Mouse (Mus musculus) myocyte (in vitro differentiated cells): Measurements from ENCODE around the gene Dtx3l. TPM values are rescaled to one million over a fixed set of nuclear protein-coding genes. Genes with fewer than 3 reads are reported as not detected.

Experiments
- H3K27me3 ChIP-seq: one replicate; pipeline ENCODE4 v1.6.1; 2011; ENCODE audit not compliant: control insufficient read depth, insufficient read depth, insufficient read length
- H3K36me3 ChIP-seq: one replicate; pipeline ENCODE4 v1.6.1; 2011; ENCODE audit not compliant: control insufficient read depth, insufficient read depth
- H3K4me2 ChIP-seq: one replicate; pipeline ENCODE4 v1.6.1; 2011; ENCODE audit warnings: low read depth, control low read depth
- H3K4me3 ChIP-seq: one replicate; pipeline ENCODE4 v1.5.1; 2011; ENCODE audit warnings: mild to moderate bottlenecking, control low read depth, moderate library complexity
- H3K79me2 ChIP-seq: one replicate; pipeline ENCODE4 v1.6.1; 2011; ENCODE audit not compliant: control insufficient read depth, insufficient read depth
- H3ac ChIP-seq: one replicate; pipeline ENCODE4 v1.6.1; 2011; ENCODE audit not compliant: control insufficient read depth, insufficient read length
- CEBPB ChIP-seq: IDR thresholded peaks from 2 replicates; pipeline ENCODE4 v1.6.1; 2011; ENCODE audit warnings: mild to moderate bottlenecking, moderate library complexity; ENCODE audit not compliant: poor library complexity, insufficient read depth, severe bottlenecking
- E2F4 ChIP-seq: IDR thresholded peaks from one replicate; pipeline ENCODE4 v1.6.1; 2011; ENCODE audit warnings: mild to moderate bottlenecking, control low read depth, moderate library complexity; ENCODE audit not compliant: insufficient read depth
- MAX ChIP-seq: IDR thresholded peaks from one replicate; pipeline ENCODE4 v1.6.1; 2011; ENCODE audit warnings: low read depth, mild to moderate bottlenecking, control low read depth
- MYOD1 ChIP-seq, 3 experiments: IDR thresholded peaks; one replicate each; pipeline ENCODE4 v1.6.1; 2011; ENCODE audit warnings: control low read depth in 2 of 3, low read depth in 2 of 3, mild to moderate bottlenecking in 2 of 3, moderate library complexity in 1 of 3; ENCODE audit not compliant: insufficient read length in 2 of 3, control insufficient read depth in 1 of 3
- MYOG ChIP-seq, 3 experiments: IDR thresholded peaks; one replicate each; pipeline ENCODE4 v1.6.1; 2011; ENCODE audit warnings: control low read depth in 2 of 3, low read depth in 2 of 3, mild to moderate bottlenecking in 2 of 3; ENCODE audit not compliant: insufficient read length in 2 of 3, control insufficient read depth in 1 of 3, insufficient read depth in 1 of 3
- POLR2A ChIP-seq: IDR thresholded peaks from one replicate; pipeline ENCODE4 v1.6.1; 2011; ENCODE audit warnings: low read depth, mild to moderate bottlenecking, control low read depth, moderate library complexity; ENCODE audit not compliant: insufficient read length
- POLR2AphosphoS2 ChIP-seq: IDR thresholded peaks from one replicate; pipeline ENCODE4 v1.6.1; 2011; ENCODE audit warnings: low read depth, control low read depth; ENCODE audit not compliant: insufficient read length
- REST ChIP-seq: IDR thresholded peaks from one replicate; pipeline ENCODE4 v1.6.1; 2011; ENCODE audit warnings: mild to moderate bottlenecking, control low read depth, moderate library complexity; ENCODE audit not compliant: insufficient read depth, insufficient read length
- SRF ChIP-seq: IDR thresholded peaks from one replicate; pipeline ENCODE4 v1.6.1; 2011; ENCODE audit warnings: low read depth; ENCODE audit not compliant: control insufficient read depth, insufficient read length
- TCF12 ChIP-seq: IDR thresholded peaks from one replicate; pipeline ENCODE4 v1.6.1; 2011; ENCODE audit warnings: mild to moderate bottlenecking, control low read depth; ENCODE audit not compliant: poor library complexity, insufficient read depth, severe bottlenecking
- TCF3 ChIP-seq: IDR thresholded peaks from one replicate; pipeline ENCODE4 v1.6.1; 2011; ENCODE audit warnings: low read depth, control low read depth; ENCODE audit not compliant: insufficient read length
- USF1 ChIP-seq: IDR thresholded peaks from one replicate; pipeline ENCODE4 v1.6.1; 2011; ENCODE audit warnings: low read depth, mild to moderate bottlenecking, control low read depth, moderate library complexity
- polyA plus RNA-seq: library from polyadenylated mRNA; unstranded; fragments of >200 nt; fragmentation: generic; extraction: Trizol; gene quantifications from one replicate; pipeline ENCODE4 v1.2.1, GENCODE M21; 2012; ENCODE audit warnings: missing spikeins

Gene Dtx3l
- polyA plus RNA-seq, 1 experiment = 0.83 TPM

GRCm38 (mm10) chr16:35924341-35924740 lies 14.6 kb downstream of the Dtx3l start:
- no peaks in the 10 kb centered on the region for H3K36me3 ChIP-seq
- no peaks in the 10 kb centered on the region for H3K27me3 ChIP-seq
- TF ChIP-seq MAX (no peak), CEBPB (no peak), TCF12 (no peak)
- no peak overlapping the region for H3ac ChIP-seq
- H3K79me2 ChIP-seq = no peaks in the 10 kb centered on the region
- H3K4me3 ChIP-seq = no peak overlapping the region
- H3K4me2 ChIP-seq = no peak overlapping the region

DNA sequence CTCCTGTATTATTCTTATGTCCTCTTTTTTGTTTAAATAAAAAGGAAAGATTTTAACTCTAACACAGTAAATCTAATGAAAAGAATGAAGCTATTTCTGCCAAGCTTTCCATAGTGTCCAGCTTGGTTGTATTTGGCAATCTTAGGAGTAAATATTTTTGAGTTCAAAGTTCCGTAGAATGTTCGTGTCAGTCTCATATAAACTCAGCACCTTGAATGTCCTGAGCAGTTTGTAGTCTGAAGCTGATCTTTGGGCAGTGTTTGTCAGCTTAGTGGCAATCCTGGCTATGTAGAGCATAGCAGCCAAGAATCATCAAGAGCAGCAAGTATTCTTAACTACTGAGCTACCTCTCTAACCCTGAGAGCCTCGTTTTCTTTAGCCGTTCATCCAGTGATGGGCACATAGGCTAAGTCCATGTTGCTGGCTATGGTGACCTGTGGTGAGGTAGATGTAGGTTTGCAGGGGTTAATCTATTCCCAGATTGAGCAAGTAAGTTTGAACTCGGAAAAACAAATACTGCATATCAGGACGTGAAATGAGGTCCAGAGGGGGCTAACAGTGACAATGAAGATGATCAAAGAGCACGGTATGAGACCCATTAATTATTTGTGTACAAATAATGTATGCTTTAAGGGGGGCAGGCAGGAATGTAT lies 15.3 kb downstream of the Dtx3l start:
- H3K36me3 ChIP-seq = no peaks in the 10 kb centered on the region
- no peak for TF ChIP-seq MYOG (IDR thresholded peaks at IDR 0.05; ENCODE audit: control insufficient read depth in 1 of 3, insufficient read depth in 1 of 3, insufficient read length in 2 of 3, low read depth in 2 of 3)
- no peak overlapping the region for H3ac ChIP-seq
- no peaks in the 10 kb centered on the region for H3K27me3 ChIP-seq
- no peaks in the 10 kb centered on the region for H3K79me2 ChIP-seq
- H3K4me3 ChIP-seq = no peak overlapping the region
- H3K4me2 ChIP-seq = no peak overlapping the region

DNA sequence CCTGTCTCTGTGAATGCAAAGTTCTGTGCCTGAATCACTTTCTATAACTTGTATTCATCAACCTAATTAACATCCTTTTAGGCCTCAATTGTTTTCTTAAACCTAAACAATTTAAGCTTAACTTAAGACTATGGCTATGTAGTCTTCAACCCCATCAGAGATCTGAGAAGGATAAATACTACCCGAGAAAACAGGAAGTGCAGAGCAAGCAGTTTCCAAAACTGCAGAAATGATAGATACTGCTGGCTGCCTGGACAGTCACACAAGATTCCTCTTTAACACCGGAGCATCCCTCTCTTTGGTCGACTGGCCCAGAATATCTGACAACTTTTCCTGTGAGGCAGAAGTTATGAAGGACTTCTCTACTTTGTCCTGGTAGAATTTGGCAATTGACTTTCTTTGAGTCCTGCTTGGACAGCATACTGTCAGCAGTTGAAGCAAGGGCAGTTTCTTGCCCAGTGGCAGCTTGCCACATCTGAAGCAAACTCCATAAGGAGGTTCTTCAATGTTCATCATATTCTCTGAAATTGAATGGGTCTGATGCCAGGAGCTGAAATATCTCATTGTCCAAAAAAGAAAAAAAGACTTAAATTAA lies 16.6 kb downstream of the Dtx3l start:
- Histone ChIP-seq H3K27me3 (no peaks in the 10 kb centered on the region), H3K79me2 (no peaks in the 10 kb centered on the region), H3K36me3 (no peaks in the 10 kb centered on the region), H3ac (no peak overlapping the region), H3K4me3 (no peak overlapping the region), H3K4me2 (no peak overlapping the region)
- no peak for TF ChIP-seq TCF12
- TF ChIP-seq POLR2A = no peak
- no peak for TF ChIP-seq MAX
- TF ChIP-seq CEBPB = no peak
- TF ChIP-seq TCF3 = no peak
- no peak for TF ChIP-seq E2F4
- TF ChIP-seq POLR2AphosphoS2 = no peak
- no peak for TF ChIP-seq MYOD1 (IDR thresholded peaks at IDR 0.05; ENCODE audit: control insufficient read depth in 1 of 3, insufficient read length in 2 of 3, low read depth in 2 of 3)
- no peak for TF ChIP-seq USF1
- TF ChIP-seq MYOG (IDR thresholded peaks at IDR 0.05; ENCODE audit: control insufficient read depth in 1 of 3, insufficient read depth in 1 of 3, insufficient read length in 2 of 3, low read depth in 2 of 3) = no peak
- no peak for TF ChIP-seq SRF
- no peak for TF ChIP-seq REST

- Histone ChIP-seq H3K36me3 (no peaks in the 10 kb centered on the region), H3K27me3 (no peaks in the 10 kb centered on the region), H3ac (no peak overlapping the region), H3K4me2 (no peak overlapping the region), H3K4me3 (no peak overlapping the region), H3K79me2 (no peaks in the 10 kb centered on the region)
- TF ChIP-seq USF1 (no peak), POLR2A (no peak)
Measured at GRCm38 (mm10) chr16:35921676-35922235, 17.2 kb downstream of the Dtx3l start.

GRCm38 (mm10) chr16:35918721-35919543 lies 20.0 kb downstream of the Dtx3l start:
- Histone ChIP-seq H3K4me2 (peak overlapping the region; percentile 40), H3ac (no peak overlapping the region), H3K79me2 (no peaks in the 10 kb centered on the region), H3K27me3 (no peaks in the 10 kb centered on the region), H3K4me3 (no peak overlapping the region), H3K36me3 (no peaks in the 10 kb centered on the region)
- TF ChIP-seq POLR2A (no peak), MYOD1 (IDR thresholded peaks at IDR 0.05; ENCODE audit: control insufficient read depth in 1 of 3, insufficient read length in 2 of 3, low read depth in 2 of 3) (peak in 1 of 3 experiments; percentile 12), REST (no peak)
